Mouse (Mus musculus) thymus, adult 2 months (tissue): ENCODE data around the gene Eif1ad.

Experiments
- CTCF ChIP-seq: fragments of 200-500 bp; IDR thresholded peaks from 2 replicates; pipeline ENCODE4 v1.5.1; 2012; ENCODE audit warnings: mild to moderate bottlenecking, control low read depth, low read length, moderate library complexity, borderline replicate concordance; ENCODE audit not compliant: control insufficient read depth, poor library complexity, insufficient read depth; ENCODE audit errors: extremely low read depth
- POLR2A ChIP-seq: fragments of 200-500 bp; IDR thresholded peaks from 2 replicates; pipeline ENCODE4 v1.6.1; 2012; ENCODE audit warnings: mild to moderate bottlenecking, low read length, control low read depth, moderate library complexity; ENCODE audit not compliant: control insufficient read depth, poor library complexity, insufficient read depth; ENCODE audit errors: extremely low read depth

DNA sequence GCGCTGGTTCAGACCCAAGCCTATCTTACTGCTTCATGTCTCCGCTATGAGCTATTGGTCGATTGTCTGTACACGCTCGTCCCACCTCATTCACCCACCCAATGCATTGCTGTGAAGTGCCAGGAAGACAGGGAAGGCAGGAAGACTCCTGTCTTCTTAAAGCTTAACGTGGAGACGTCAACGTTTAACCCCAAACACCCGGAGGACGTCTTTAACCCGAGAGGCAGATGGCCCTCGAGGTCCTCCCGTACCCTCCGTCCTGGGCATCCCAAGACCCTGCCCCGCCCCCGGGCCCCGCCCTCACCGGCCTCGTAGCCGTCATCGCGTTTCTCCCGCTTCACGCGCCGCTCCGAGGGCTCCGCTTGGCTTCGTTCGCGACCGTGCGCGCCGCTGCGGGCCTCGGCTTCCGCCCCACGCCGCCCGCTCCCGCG, 21.5 kb downstream of the Eif1ad start:
- TF ChIP-seq POLR2A (no peak), CTCF (no peak)
